Mouse (Mus musculus) MEL (cell line): ENCODE results near the gene Dnm2. TPM values are rescaled to one million over a fixed set of nuclear protein-coding genes. Genes with fewer than 3 reads are reported as not detected.

Source experiments
- DNase-seq: peaks from one replicate; pipeline ENCODE4 v3.0.0; 2011; ENCODE audit warnings: low read depth, low spot score
- H3K27ac ChIP-seq: 2 replicates; pipeline ENCODE4 v1.5.1; 2012; ENCODE audit warnings: low read depth, mild to moderate bottlenecking, control low read depth, low read length, moderate library complexity; ENCODE audit not compliant: control insufficient read depth
- H3K27me3 ChIP-seq, 2 experiments: fragments of 150-350 bp in 1 of 2; sonication (generic) in 1 of 2; 2 replicates each; pipeline ENCODE4 v1.6.1; 2012; ENCODE audit warnings: low read length in 2 of 2, mild to moderate bottlenecking in 2 of 2, improper control_type of control experiment in 1 of 2, moderate library complexity in 1 of 2; ENCODE audit not compliant: insufficient read depth in 2 of 2, control insufficient read depth in 1 of 2
- H3K36me3 ChIP-seq, 2 experiments: 2 replicates each; pipeline ENCODE4 v1.6.1; 2012 to 2014; ENCODE audit warnings: low read length in 2 of 2, improper control_type of control experiment in 1 of 2, inconsistent platforms in 1 of 2, mild to moderate bottlenecking in 1 of 2; ENCODE audit not compliant: insufficient read depth in 2 of 2, control insufficient read depth in 1 of 2
- H3K4me1 ChIP-seq, 2 experiments: fragments of 150-350 bp in 1 of 2; sonication (generic) in 1 of 2; 2 replicates each; pipeline ENCODE4 v1.6.1; 2012; ENCODE audit warnings: low read length in 2 of 2, improper control_type of control experiment in 1 of 2, mild to moderate bottlenecking in 1 of 2; ENCODE audit not compliant: insufficient read depth in 2 of 2, control insufficient read depth in 1 of 2
- H3K4me3 ChIP-seq, 2 experiments: fragments of 150-350 bp in 1 of 2; sonication (generic) in 1 of 2; 2 replicates each; pipeline ENCODE4 v1.5.1; 2012; ENCODE audit warnings: low read depth in 2 of 2, low read length in 2 of 2, mild to moderate bottlenecking in 2 of 2, moderate library complexity in 2 of 2, control low read depth in 1 of 2, improper control_type of control experiment in 1 of 2; ENCODE audit not compliant: control insufficient read depth in 1 of 2, insufficient read depth in 1 of 2
- H3K79me2 ChIP-seq: 2 replicates; pipeline ENCODE4 v1.6.1; 2012; ENCODE audit warnings: mild to moderate bottlenecking, low read length, moderate library complexity; ENCODE audit not compliant: control insufficient read depth, poor library complexity, insufficient read depth
- H3K9ac ChIP-seq: 2 replicates; pipeline ENCODE4 v1.6.1; 2012; ENCODE audit warnings: low read depth, mild to moderate bottlenecking, control low read depth, low read length, moderate library complexity; ENCODE audit not compliant: control insufficient read depth, poor library complexity, severe bottlenecking
- H3K9me3 ChIP-seq: fragments of 150-350 bp; sonication (generic); replicated peaks from 2 replicates; pipeline ENCODE4 v1.6.1; 2012; ENCODE audit warnings: mild to moderate bottlenecking, low read length, improper control_type of control experiment, moderate library complexity; ENCODE audit not compliant: insufficient read depth
- BHLHE40 ChIP-seq: IDR thresholded peaks from 2 replicates; pipeline ENCODE4 v1.6.1; 2012; ENCODE audit warnings: low read depth, mild to moderate bottlenecking, inconsistent platforms, low read length, improper control_type of control experiment, borderline replicate concordance
- CHD1 ChIP-seq: IDR thresholded peaks from 2 replicates; pipeline ENCODE4 v1.6.1; 2012; ENCODE audit warnings: low read depth, mild to moderate bottlenecking, inconsistent platforms, low read length, improper control_type of control experiment
- E2F4 ChIP-seq: IDR thresholded peaks from 2 replicates; pipeline ENCODE4 v1.6.1; 2011; ENCODE audit warnings: low read depth, low read length, improper control_type of control experiment, borderline replicate concordance
- ELF1 ChIP-seq: IDR thresholded peaks from 2 replicates; pipeline ENCODE4 v1.6.1; 2014; ENCODE audit warnings: low read depth, mild to moderate bottlenecking, inconsistent platforms, low read length, improper control_type of control experiment, moderate library complexity
- EP300 ChIP-seq, 2 experiments: IDR thresholded peaks; 2 replicates each; pipeline ENCODE4 v1.6.1; 2011; ENCODE audit warnings: improper control_type of control experiment in 2 of 2, low read length in 2 of 2, low read depth in 1 of 2, mild to moderate bottlenecking in 1 of 2
- ETS1 ChIP-seq: IDR thresholded peaks from 2 replicates; pipeline ENCODE4 v1.6.1; 2012; ENCODE audit warnings: low read depth, mild to moderate bottlenecking, inconsistent platforms, low read length, improper control_type of control experiment, moderate library complexity
- HCFC1 ChIP-seq: IDR thresholded peaks from 2 replicates; pipeline ENCODE4 v1.6.1; 2012; ENCODE audit warnings: low read depth, mild to moderate bottlenecking, inconsistent platforms, low read length, improper control_type of control experiment, moderate library complexity
- KAT2A ChIP-seq: conservative IDR thresholded peaks from 2 replicates; pipeline ENCODE4 v1.6.1; 2012; ENCODE audit warnings: low read depth, low read length, improper control_type of control experiment, inconsistent platforms
- MAX ChIP-seq: IDR thresholded peaks from 2 replicates; pipeline ENCODE4 v1.6.1; 2011; ENCODE audit warnings: low read length, improper control_type of control experiment
- MXI1 ChIP-seq: IDR thresholded peaks from 2 replicates; pipeline ENCODE4 v1.6.1; 2011; ENCODE audit warnings: mild to moderate bottlenecking, low read depth, low read length, improper control_type of control experiment
- MYB ChIP-seq: IDR thresholded peaks from 2 replicates; pipeline ENCODE4 v1.6.1; 2011; ENCODE audit warnings: mild to moderate bottlenecking, low read depth, low read length, improper control_type of control experiment
- MYC ChIP-seq: IDR thresholded peaks from 2 replicates; pipeline ENCODE4 v1.6.1; 2011; ENCODE audit warnings: low read depth, mild to moderate bottlenecking, low read length, improper control_type of control experiment, moderate library complexity
- NELFE ChIP-seq: IDR thresholded peaks from 2 replicates; pipeline ENCODE4 v1.6.1; 2011; ENCODE audit warnings: low read depth, low read length, improper control_type of control experiment
- NRF1 ChIP-seq: IDR thresholded peaks from 2 replicates; pipeline ENCODE4 v1.6.1; 2014; ENCODE audit warnings: low read depth, mild to moderate bottlenecking, inconsistent platforms, low read length, improper control_type of control experiment, moderate library complexity; ENCODE audit not compliant: poor library complexity, insufficient read depth, severe bottlenecking
- POLR2A ChIP-seq, 2 experiments: IDR thresholded peaks; 2 replicates each; pipeline ENCODE4 v1.6.1; 2011 to 2012; ENCODE audit warnings: low read length in 2 of 2, mild to moderate bottlenecking in 2 of 2, control low read depth in 1 of 2, improper control_type of control experiment in 1 of 2, low read depth in 1 of 2, moderate library complexity in 1 of 2; ENCODE audit not compliant: control insufficient read depth in 1 of 2, insufficient read depth in 1 of 2, poor library complexity in 1 of 2
- POLR2AphosphoS2 ChIP-seq: IDR thresholded peaks from 2 replicates; pipeline ENCODE4 v1.6.1; 2011; ENCODE audit warnings: low read length, improper control_type of control experiment
- POLR2AphosphoS5 ChIP-seq: IDR thresholded peaks from 2 replicates; pipeline ENCODE4 v1.6.1; 2012; ENCODE audit warnings: low read depth, borderline replicate concordance, mild to moderate bottlenecking, inconsistent platforms, low read length, moderate library complexity, mixed read lengths
- RAD21 ChIP-seq: IDR thresholded peaks from 2 replicates; pipeline ENCODE4 v1.6.1; 2011; ENCODE audit warnings: mild to moderate bottlenecking, low read depth, low read length, improper control_type of control experiment
- RCOR1 ChIP-seq: IDR thresholded peaks from 2 replicates; pipeline ENCODE4 v1.6.1; 2012; ENCODE audit warnings: low read depth, mild to moderate bottlenecking, inconsistent platforms, low read length, improper control_type of control experiment
- SIN3A ChIP-seq: IDR thresholded peaks from 2 replicates; pipeline ENCODE4 v1.6.1; 2012; ENCODE audit warnings: low read length, improper control_type of control experiment, inconsistent platforms
- SMC3 ChIP-seq: IDR thresholded peaks from 2 replicates; pipeline ENCODE4 v1.6.1; 2011; ENCODE audit warnings: low read depth, low read length, improper control_type of control experiment
- TAL1 ChIP-seq: IDR thresholded peaks from 2 replicates; pipeline ENCODE4 v1.6.1; 2012; ENCODE audit warnings: mild to moderate bottlenecking, inconsistent platforms, low read length, moderate library complexity, mixed read lengths
- TBP ChIP-seq: IDR thresholded peaks from 2 replicates; pipeline ENCODE4 v1.8.0; 2011; ENCODE audit warnings: low read depth, low read length, improper control_type of control experiment
- TCF12 ChIP-seq: IDR thresholded peaks from 2 replicates; pipeline ENCODE4 v1.6.1; 2014; ENCODE audit warnings: low read depth, mild to moderate bottlenecking, inconsistent platforms, low read length, improper control_type of control experiment, moderate library complexity
- UBTF ChIP-seq: IDR thresholded peaks from 2 replicates; pipeline ENCODE4 v1.6.1; 2012; ENCODE audit warnings: low read depth, mild to moderate bottlenecking, inconsistent platforms, low read length, improper control_type of control experiment, moderate library complexity, borderline replicate concordance; ENCODE audit not compliant: insufficient read depth
- USF1 ChIP-seq: IDR thresholded peaks from 2 replicates; pipeline ENCODE4 v1.6.1; 2014; ENCODE audit warnings: low read depth, mild to moderate bottlenecking, inconsistent platforms, low read length, improper control_type of control experiment, moderate library complexity
- USF2 ChIP-seq, 2 experiments: IDR thresholded peaks; 2 replicates each; pipeline ENCODE4 v1.6.1; 2011 to 2012; ENCODE audit warnings: improper control_type of control experiment in 2 of 2, low read length in 2 of 2, borderline replicate concordance in 1 of 2, inconsistent platforms in 1 of 2, low read depth in 1 of 2, mild to moderate bottlenecking in 1 of 2; ENCODE audit not compliant: insufficient read depth in 1 of 2
- polyA plus RNA-seq, 2 experiments: library from polyadenylated mRNA; stranded (reverse) in 1 of 2; unstranded in 1 of 2; fragments of >175 nt in 1 of 2; fragments of >200 nt in 1 of 2; gene quantifications; 2 replicates each; pipeline versions ENCODE4 v1.2.1 to v1.2.4; 2012; ENCODE audit warnings: low replicate concordance in 2 of 2, low read depth in 1 of 2; ENCODE audit not compliant: insufficient read length in 2 of 2, insufficient read depth in 1 of 2, missing spikeins in 1 of 2
- total RNA-seq: library from RNA; depleted of rRNA; stranded (reverse); fragments of 300-350 nt; gene quantifications from 2 replicates; pipeline ENCODE4 v1.2.3, GENCODE M21; 2012

Gene Dnm2
- total and polyA plus RNA-seq, 3 experiments: 117 to 832 (median 237) TPM

- peak within 1 kb of the TSS; percentile 45 for H3K27ac ChIP-seq
- H3K4me3 ChIP-seq: peak within 1 kb of the TSS; percentile 50 to 62
- no peaks in the 10 kb centered on the region; the same call in 1 of the 2 replicates for H3K79me2 ChIP-seq
- H3K9ac ChIP-seq: peak within 1 kb of the TSS; percentile 53
- no peaks in the 10 kb centered on the region for H3K27me3 ChIP-seq
- TF ChIP-seq POLR2AphosphoS5 (no peak), SIN3A (peak; percentile 51), CHD1 (no peak), MAX (peak; percentile 46), UBTF (0 out of 2 replicates have a peak, but pooled peaks have one; percentile 58), MXI1 (peak; percentile 49), MYC (0 out of 2 replicates have a peak, but pooled peaks have one; percentile 13), ELF1 (peak; percentile 62), EP300 (IDR thresholded peaks at IDR 0.05; ENCODE audit: low read depth in 1 of 2, low read length in 2 of 2) (peak; percentile 4 to 55; a peak in 1 of 4 replicates), E2F4 (0 out of 2 replicates have a peak, but pooled peaks have one; percentile 73), TBP (peak; percentile 73), MYB (no peak), TAL1 (peak; percentile 2; the same call in 1 of the 2 replicates), BHLHE40 (no peak), HCFC1 (peak; percentile 60; the same call in 1 of the 2 replicates), RAD21 (no peak), USF1 (no peak), KAT2A (no peak), POLR2A (IDR thresholded peaks at IDR 0.05; ENCODE audit: control insufficient read depth in 1 of 2, insufficient read depth in 1 of 2, low read depth in 1 of 2, low read length in 2 of 2, poor library complexity in 1 of 2) (peak; percentile 60 to 66; a peak in 2 of 4 replicates), RCOR1 (peak; percentile 6; the same call in 1 of the 2 replicates), USF2 (IDR thresholded peaks at IDR 0.05; ENCODE audit: borderline replicate concordance in 1 of 2, insufficient read depth in 1 of 2, low read depth in 1 of 2, low read length in 2 of 2) (no peak), ETS1 (no peak; the same call in 1 of the 2 replicates), POLR2AphosphoS2 (peak; percentile 38; the same call in 1 of the 2 replicates), NRF1 (no peak), NELFE (peak; percentile 73), SMC3 (0 out of 2 replicates have a peak, but pooled peaks have one; percentile 3), TCF12 (peak; percentile 33; the same call in 1 of the 2 replicates)
- H3K9me3 ChIP-seq: no peaks in the 10 kb centered on the region
- peak; percentile 85 for DNase-seq
- H3K36me3 ChIP-seq: peaks cover 0 to 30% of the 10 kb centered on the region in 2 experiments; a peak in 2 of 4 replicates
- H3K4me1 ChIP-seq: peaks cover 12 to 39% of the 10 kb centered on the region in 2 experiments
Measured at GRCm38 (mm10) chr9:21525937-21526633, 101.4 kb downstream of the Dnm2 start, which contains the start of gene AB124611. Gene AB124611, plus strand, starts transcription at chr9:21526176.
